Mouse (Mus musculus): Measurements from ENCODE around the gene Icam2.

The Icam2 gene

DNA sequence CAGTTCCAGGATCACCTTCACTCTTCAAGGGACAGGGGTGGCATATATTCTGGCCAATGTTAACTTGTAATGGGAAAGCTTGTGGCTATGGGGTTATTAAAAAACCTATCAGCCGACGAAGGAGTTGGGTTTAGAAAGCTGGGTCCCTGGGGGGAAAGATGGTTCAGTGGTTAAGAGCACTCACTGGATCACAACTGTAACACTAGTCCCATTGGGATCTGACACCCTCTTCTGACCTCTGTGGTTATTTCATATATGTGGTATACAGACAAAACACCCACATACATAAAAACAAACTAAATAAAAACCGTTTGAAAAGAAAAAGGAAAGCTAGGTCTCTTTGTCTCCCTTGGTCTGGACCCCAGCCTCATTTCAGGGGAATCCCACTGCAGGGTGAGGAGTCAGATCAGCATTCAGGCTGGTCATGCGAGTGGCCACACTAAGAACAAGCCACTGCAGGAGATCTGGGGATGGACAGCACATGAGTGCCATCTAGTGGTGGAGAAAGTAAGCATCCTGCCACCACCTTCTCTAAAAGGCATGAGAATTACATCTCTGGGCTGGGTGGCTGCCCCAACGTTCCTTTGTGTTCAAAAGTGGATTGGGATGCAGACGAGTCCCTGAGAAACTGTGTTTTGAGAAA lies 3.8 kb upstream of the Icam2 start:
- peak; percentile 75 for DNase-seq (ENCODE audit: low read depth, low spot score)

DNA sequence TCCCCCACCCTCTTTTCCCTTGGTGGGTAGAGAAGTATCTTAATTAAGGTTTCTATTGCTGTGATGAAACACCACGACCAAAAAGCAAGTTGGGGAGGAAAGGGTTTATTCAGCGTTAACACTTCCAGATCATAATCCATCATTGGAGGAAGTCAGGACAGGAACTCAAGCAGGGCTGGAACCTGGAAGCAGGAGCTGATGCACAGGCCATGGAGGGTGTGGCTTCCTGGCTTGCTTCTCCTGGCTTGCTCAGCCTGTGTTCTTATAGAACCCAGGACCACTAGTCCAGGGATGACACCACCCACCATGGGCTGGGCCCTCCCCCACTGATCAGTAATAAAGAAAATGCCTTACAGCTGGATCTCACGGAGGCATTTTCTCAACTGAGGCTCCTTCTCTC lies 2.9 kb upstream of the Icam2 start:
- no peak for DNase-seq (ENCODE audit: low read depth, low spot score)

DNA sequence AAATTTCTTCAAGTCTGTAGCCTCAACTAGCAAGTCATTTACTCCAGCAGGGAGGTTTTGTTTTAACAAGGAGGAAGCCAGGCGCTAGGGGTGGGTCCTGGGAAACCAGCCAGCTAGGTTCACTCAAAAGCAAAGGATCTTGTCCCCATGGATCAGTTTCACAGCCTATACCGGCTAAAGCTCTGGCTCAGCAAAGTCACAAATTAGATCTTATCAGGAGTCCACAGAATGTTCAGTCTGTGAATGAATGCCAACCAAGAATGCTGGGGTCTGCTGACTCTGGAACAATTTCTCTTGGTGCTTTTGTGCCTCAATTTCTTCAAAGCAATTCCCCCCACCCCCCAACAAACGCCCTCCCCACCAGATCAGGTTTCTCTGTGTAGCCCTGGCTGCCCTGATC lies 1.7 kb upstream of the Icam2 start:
- DNase-seq (ENCODE audit: low read depth, low spot score) = no peak

DNA sequence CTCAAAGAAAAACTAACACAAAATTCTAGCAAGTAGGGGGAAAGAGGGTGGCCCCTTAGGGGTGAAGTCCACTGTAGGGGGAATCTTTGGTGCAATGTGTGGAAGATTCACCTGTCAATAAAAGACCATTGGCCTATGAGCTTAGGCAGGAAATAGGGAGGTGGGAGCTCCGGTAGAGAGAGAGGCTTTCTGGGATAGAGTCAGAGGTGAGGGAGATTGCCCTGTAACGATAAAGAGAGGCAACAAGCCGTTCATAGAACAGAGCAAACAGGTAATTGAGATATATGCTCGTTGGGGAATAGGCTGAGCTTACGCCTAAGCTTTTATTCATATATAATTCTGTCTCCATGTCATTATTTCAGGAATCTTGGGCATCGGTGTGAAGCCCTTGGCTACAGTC lies 855 bp downstream of the Icam2 start:
- DNase-seq (ENCODE audit: low read depth, low spot score) = peak; percentile 49

DNA sequence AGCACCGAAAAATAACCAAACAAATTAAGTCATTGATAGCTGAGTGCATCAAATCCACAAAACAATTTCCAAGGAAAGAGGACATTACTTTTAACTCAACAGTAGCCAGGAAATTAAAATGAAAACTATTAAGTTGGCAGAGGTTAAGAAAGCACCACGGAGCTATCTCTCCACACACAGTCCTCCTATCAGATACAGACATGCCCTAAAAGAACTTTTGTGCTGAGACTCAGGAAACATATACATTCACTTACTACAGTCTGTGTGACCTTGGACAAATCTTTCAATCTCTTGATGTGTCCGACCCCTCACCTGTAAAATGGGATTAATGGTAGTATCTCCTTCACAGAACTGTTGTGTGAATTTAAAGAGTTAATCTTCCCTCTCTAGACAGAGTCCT lies 1.5 kb downstream of the Icam2 start:
- no peak for DNase-seq (ENCODE audit: low read depth, low spot score)

DNA sequence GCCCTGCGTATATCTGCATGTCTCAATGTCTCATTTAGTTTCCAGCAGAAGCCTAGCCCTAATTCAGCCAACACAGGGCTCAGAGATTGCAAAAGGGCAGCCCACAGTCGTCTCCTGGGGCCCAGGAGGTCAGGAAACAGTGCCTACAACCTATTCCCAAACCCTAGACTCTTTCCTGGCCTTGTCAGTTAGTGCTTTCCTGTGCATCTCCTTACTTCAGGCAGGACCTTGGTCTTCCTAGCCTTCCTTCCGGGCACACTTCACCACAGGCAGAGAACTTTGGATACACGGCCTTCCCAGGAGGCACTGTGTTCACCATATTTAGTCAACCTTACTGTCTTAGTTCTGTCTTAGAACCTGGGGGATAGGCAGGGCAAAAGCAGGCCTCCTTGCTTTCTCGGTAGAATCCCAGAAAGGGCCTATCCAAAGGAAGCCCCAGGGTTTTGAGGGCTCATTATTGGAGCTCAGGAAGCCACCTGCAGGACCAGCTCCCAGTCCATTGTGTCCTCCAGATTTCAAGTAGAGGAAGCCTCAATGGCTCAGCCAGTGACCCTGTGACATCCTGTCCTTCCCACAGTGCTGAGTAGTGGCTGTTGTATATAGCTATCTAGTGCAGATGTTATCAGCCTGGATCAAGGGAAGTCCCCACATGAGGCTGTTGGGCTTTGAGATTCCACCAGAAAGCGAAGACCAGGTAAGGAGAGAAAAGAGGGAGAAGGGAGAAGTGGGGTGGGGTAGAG lies 4.7 kb downstream of the Icam2 start:
- no peak for DNase-seq (ENCODE audit: low read depth, low spot score)

DNA sequence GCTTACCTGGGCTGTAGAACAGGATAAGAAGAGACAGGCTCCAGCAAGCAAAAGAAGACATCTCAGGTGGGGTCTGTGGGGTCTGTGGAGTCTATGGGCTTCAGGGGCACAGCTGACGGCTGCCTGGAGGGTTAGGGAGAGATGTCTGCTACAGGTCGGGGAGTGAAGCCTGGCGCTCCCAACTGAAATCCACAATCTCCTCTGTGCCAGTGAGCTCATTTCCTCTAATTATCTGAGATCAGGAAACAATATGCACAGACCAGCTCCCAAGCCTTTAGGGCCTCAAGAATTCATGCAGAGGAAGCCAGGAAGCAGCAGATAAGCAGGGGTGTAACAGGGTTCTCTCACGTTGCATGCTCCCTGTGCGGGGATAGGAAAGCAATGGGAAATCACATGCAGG lies 5.5 kb downstream of the Icam2 start:
- DNase-seq (ENCODE audit: low read depth, low spot score) = no peak

DNA sequence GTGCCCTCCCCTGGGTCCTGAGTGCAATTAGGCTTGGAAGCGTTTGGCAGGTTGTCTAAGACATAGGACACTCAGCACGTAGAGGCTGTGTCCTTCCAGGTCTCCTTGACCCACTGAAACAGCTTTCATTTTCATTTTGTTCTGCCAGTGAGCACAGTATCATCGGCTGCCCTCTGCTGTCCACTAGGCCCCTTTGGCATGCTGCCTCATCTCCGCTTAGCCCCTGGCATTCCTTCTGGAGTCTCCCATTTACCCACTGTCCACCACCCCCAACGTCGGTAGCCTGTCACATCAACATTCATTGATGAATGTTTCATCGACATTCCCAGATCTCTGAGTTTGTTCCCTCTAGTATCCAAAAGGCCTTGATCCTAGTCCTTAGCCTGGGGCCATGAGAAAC lies 6.0 kb downstream of the Icam2 start:
- no peak for DNase-seq (ENCODE audit: low read depth, low spot score)

DNA sequence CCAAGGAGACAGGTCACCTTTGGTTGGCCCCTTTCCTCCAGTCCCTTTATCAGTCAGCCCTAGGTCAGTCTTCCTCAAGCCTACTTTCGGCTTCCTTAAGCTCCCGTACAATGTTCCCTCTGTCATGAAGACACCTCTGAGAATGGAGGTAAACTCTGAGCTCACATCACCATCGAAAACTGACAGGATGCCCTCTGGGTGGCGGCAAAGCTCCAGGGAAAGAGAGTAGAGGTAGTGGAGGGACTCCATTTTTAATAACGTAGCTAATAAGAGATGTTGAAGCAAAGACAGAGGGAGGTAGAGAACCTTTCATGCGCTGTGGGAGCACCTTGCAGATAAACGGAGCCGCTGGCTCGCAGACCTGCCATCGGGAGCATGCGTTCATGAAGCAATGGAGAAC lies 6.9 kb downstream of the Icam2 start:
- no peak for DNase-seq (ENCODE audit: low read depth, low spot score)

DNA sequence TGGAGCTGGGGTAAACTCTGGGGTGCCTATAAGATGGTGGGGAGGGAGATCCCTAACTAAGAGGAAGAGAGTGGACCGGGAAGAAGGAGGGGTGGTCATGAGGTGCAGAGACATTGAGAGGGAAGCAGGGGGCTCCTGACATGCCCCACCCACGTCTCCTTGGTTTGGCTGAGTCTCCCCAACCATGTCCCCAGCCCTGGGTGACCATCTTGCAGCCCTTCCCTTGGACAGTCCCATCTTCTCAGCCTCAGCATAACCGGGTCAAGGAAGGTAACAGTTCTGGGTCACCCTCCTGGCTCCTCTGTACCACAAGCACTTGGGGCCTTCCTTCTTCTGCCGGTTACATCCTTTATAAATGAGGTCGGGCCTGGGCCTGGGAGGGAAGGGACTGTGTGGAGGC lies 12.9 kb downstream of the Icam2 start:
- no peak for DNase-seq (ENCODE audit: low read depth, low spot score)

DNA sequence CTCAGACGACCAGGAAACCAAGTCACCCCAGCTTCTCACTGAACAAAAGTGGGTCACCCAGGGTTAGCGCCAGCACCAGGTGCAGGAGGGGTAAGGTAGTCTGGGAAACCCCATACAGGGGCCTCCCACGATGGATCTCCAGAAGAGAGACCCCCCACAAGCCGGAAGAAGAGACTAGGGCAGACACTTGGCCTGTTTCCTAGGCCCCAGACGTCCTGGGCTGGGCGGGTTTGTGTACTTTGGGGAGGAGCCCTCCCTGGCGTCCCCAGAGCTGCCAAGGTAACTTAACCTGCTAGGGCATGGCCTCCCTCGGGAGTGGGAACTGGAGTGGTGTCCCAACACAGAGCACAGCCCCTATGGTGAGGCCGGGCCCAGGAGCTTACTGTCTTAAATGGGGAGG lies 13.3 kb downstream of the Icam2 start:
- no peak for DNase-seq (ENCODE audit: low read depth, low spot score)

DNA sequence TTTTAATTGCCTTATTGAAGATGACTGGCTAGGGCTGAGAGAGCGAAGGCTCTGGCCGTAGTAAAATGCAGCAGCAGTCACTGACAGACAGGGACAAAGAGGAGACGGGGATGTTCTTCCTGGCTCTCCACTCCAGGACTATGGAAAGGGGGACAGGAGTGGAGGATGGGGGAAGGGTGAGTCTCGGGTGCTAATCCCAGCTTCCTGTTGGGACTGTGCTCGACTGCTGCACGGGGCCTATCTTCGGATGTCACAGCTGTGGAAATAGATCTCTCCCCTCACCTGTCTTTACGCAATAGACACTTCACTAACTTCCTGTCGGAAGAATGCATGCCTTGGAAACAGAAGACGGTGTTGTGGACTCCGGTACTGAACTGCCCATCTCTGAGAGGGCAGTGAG lies 13.9 kb downstream of the Icam2 start:
- DNase-seq (ENCODE audit: low read depth, low spot score) = no peak

DNA sequence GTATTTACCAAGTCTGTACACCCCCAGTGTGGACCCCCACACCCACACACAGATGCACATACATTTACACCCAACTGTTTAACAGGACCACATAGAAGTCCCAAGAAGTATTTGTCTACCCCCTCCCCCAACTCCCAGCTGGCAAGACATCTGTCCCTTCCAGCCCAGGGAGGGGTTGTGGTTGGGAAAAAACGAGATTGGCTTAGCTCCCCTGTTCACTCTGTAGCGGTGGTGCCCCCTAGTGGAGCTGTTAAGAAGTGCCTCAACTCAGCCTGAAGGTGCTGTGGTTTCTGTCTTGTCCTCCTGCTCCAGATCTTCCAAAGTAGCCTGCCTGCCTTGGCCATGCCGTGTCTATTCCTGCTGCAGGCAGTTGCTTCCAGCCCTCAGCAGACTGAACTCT lies 21.6 kb downstream of the Icam2 start:
- peak; percentile 81 for DNase-seq (ENCODE audit: low read depth, low spot score)

DNA sequence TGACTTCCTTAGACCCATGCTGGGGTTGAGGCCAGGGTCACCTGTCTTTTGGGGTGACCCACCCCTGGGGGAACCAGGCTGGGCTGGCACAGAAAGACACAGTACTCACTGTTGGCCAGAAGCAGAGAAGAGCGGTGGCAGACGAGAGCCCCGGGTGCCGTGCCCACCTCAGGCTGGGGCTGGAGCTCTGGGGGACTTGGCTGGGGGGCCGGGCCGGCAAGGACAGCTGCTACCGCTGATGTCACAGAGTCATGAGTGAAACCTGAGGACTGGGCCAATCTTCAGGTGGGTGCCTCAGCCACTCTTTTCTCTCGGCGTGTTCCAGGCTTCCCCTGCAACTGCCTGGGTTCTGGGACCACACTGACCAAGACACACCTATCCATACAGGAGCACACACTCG lies 22.5 kb downstream of the Icam2 start, which contains the start of gene Prr29:
TSS of gene Prr29 (plus strand) at position 107 of the 400 bp plus-strand sequence.
- DNase-seq (ENCODE audit: low read depth, low spot score) = no peak

DNA sequence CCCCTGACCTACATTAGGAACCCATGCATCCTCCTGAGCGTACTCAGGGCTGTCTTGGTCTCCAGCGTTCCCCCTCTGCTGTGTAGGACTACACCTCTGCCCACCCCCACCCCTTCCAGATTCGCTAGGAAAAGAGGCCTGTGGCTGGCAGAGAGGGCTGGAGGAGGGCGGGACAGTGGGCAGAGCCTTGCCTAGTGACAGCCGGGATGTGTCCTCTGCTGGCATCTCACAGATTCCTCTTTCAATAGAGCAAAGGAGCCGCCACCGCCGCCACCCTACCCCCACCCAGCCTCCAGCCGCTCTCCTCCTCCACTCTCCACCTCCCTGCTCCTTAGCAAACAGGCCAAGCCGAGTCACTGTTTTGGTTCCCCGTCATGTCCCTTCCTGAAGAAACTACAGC lies 23.2 kb downstream of the Icam2 start:
- no peak for DNase-seq (ENCODE audit: low read depth, low spot score)

DNA sequence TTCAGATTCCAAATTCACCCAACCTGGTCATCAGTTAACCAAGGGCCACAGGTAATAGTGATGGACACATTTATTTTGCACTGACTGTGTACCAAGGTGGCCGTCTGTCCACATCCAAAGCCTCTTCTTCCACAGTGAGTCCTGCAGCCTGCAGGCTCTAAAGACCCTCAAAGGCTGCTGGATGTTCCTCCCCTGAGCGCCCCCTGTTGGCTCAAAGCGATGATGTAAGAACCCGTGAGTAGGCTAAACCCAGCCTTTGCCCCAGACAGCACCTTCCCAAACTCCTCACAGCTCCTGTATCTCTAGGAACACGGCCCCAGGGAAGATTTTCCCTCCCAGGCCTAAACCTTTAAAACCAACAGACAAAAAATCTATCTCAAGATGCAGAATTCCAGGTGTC lies 28.5 kb downstream of the Icam2 start:
- DNase-seq (ENCODE audit: low read depth, low spot score) = peak; percentile 55

DNA sequence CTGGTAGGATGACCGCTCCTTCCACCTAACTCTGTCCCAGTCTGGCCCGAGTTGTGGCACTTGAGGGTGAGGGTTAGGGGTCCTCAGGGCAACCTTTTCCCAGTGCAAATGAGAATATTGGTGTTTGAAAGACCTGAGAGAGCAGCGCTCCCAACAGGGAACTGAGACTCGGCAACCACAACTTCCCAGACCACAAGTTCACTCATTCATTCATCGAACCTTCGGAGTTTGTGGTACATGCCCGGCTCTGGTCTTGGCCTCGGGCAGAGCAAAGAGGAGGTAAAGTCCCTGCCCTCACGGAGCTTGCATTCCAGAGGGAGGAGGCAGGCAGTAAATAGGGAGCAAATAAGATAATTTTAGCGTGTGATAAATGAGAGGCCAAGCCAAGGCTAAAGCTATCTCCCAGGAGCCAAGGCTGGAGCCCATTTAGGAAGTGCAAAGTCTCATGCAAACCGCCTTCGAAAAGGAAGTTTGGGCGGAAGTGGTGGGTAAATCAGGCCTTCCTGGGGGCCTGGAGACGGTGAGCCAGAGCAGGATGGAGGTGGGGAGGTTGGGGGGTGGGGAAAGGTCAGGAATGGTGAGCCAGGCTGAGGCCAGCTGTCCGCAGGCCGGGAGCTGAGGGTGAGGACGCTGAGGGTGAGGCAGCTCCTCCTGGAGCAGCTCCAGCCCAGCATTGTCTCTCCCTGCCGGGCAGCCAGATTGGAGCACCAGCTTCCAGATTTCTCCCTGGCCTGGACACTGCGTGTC lies 32.3 kb downstream of the Icam2 start:
- DNase-seq (ENCODE audit: low read depth, low spot score) = no peak

DNA sequence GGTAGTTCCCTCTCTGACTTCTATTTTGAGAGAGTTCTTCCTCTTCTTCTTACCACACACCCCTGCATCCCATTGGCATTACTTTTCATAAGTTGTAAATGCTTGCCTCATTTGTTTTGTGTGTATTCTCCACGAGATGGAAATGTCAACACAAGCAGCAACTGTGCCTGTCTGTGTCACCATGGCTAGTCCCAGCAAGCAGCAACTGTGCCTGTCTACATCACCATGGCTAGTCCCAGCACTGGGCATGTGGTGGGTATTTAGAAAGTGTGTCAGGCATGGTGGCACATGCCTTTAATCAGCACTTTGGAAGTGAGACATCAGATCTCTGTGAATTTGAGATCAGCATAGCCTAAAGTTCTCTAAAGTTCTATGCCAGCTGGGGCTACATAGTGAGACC lies 33.7 kb downstream of the Icam2 start:
- DNase-seq (ENCODE audit: low read depth, low spot score) = no peak

DNA sequence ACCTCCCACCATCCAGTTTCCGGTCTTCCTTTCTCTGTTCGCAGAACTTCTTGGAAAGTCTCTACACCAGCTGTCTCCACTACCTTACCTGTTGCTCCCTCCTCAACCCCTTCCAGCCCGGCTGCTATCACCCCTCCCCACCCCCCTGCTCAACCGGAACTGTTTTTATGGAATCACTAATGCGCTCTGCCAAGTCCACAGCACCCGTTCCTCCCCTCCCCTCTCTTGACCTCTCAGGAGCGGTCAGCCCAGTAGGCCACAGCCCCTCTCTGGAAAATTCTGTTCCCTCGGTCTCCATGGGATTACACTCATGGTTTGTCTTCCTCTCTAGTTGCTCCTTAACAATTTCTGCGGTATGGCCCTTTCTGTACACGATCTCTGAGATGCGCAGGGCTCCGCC lies 34.7 kb downstream of the Icam2 start, which contains the start of gene Scn4a:
TSS of gene Scn4a (minus strand) at position 101 of the 400 bp plus-strand sequence.
- DNase-seq (ENCODE audit: low read depth, low spot score) = no peak

DNA sequence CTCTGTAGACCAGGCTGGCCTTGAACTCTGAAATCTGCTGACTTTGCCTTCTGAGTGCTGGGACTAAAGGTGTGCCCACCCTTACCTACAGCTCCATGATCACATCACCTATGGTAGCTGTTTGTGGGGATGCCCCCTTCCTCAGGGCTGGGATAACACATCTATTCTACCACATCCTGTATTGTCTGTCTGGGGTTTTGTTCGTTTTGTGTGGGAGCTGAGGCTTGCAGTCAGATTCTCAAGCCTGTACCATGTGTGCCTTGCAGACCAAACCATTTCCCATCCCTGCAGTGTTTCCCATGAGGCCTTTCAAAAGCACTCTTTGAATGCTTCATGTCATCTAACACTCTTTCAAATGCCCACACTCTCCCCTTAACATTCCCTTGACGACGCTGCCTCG lies 35.9 kb downstream of the Icam2 start:
- DNase-seq (ENCODE audit: low read depth, low spot score) = no peak

DNA sequence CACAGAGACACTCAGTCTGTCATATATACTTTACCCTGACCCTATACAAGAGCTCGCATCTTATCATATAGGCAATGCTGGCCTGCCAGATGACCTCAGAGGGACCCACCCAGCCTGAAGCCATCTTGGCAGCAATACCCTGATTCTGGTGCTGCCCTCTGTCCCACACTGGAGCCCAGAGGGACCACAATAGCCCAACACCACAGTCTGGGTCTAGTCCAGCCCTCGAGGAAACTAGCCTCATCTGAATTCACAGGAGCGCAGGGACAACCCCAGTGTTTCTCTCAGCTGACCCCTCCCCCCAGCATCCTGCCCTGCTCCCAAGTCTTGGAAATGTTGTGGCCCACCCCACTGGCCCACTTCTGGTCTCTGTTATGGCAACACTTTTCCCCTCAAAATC lies 36.6 kb downstream of the Icam2 start:
- DNase-seq (ENCODE audit: low read depth, low spot score) = no peak

DNA sequence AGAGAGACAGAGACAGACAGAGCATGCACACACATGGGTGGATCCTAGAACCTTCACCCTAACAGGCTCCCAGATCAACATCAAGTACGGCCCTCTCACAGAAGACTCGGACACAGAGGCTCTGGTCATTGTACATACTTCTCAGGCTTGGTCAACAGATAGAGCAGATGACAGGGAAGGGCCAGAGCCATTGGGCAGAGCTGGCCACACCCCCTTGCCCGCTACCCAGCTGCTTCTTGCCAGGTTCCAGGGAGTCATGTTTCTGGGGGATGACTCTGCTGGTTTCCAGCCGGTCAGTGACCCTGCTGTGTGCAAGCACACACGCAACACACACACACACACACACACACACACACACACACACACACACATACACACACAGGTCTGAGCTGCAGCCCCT lies 37.0 kb downstream of the Icam2 start:
- DNase-seq (ENCODE audit: low read depth, low spot score) = no peak

DNA sequence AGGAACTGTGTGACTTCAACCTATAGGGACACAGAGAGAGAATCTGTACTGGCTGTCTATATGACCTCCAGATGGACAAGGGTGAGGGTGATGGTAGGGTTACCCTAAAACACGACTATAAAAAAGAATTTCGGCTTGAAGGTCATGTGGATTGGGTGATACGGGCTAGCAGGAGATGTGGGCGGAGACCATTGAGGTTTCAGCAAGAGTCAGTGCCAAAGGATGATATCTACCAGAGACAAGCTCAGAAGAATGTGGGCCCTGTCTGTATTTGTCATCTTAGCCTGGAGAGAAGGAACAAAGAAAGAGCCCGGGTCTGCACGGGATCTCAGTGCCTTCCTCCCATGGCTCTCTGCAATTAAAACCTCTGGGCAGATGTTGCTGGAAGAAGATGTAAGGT lies 38.1 kb downstream of the Icam2 start:
- no peak for DNase-seq (ENCODE audit: low read depth, low spot score)
